Mouse (Mus musculus) MEL (cell line): ENCODE measurements at regions not wholly inside any gene's neighbourhood (a gene's known extent, or its start where the extent isn't known, plus 50 kb on each side); places are given as distances from the start of the nearest gene placed in this dataset.

ENCODE experiments used
- CTCF ChIP-seq, 3 experiments: IDR thresholded peaks in 2 of 3; conservative IDR thresholded peaks in 1 of 3; 2 replicates each; pipeline ENCODE4 v1.5.1; 2011 to 2012; ENCODE audit warnings: low read length in 3 of 3, low read depth in 2 of 3, mild to moderate bottlenecking in 2 of 3, improper control_type of control experiment in 1 of 3, inconsistent platforms in 1 of 3, mixed read lengths in 1 of 3, moderate library complexity in 1 of 3; ENCODE audit not compliant: control insufficient read depth in 1 of 3, insufficient read depth in 1 of 3, poor library complexity in 1 of 3, severe bottlenecking in 1 of 3
- EP300 ChIP-seq, 2 experiments: IDR thresholded peaks; 2 replicates each; pipeline ENCODE4 v1.6.1; 2011; ENCODE audit warnings: improper control_type of control experiment in 2 of 2, low read length in 2 of 2, low read depth in 1 of 2, mild to moderate bottlenecking in 1 of 2
- GATA1 ChIP-seq: IDR thresholded peaks from 2 replicates; pipeline ENCODE4 v1.6.1; 2011; ENCODE audit warnings: low read depth, low read length, improper control_type of control experiment
- KAT2A ChIP-seq: conservative IDR thresholded peaks from 2 replicates; pipeline ENCODE4 v1.6.1; 2012; ENCODE audit warnings: low read depth, low read length, improper control_type of control experiment, inconsistent platforms
- MAX ChIP-seq: IDR thresholded peaks from 2 replicates; pipeline ENCODE4 v1.6.1; 2011; ENCODE audit warnings: low read length, improper control_type of control experiment
- NRF1 ChIP-seq: IDR thresholded peaks from 2 replicates; pipeline ENCODE4 v1.6.1; 2014; ENCODE audit warnings: low read depth, mild to moderate bottlenecking, inconsistent platforms, low read length, improper control_type of control experiment, moderate library complexity; ENCODE audit not compliant: poor library complexity, insufficient read depth, severe bottlenecking
- POLR2A ChIP-seq, 2 experiments: IDR thresholded peaks; 2 replicates each; pipeline ENCODE4 v1.6.1; 2011 to 2012; ENCODE audit warnings: low read length in 2 of 2, mild to moderate bottlenecking in 2 of 2, control low read depth in 1 of 2, improper control_type of control experiment in 1 of 2, low read depth in 1 of 2, moderate library complexity in 1 of 2; ENCODE audit not compliant: control insufficient read depth in 1 of 2, insufficient read depth in 1 of 2, poor library complexity in 1 of 2
- RCOR1 ChIP-seq: IDR thresholded peaks from 2 replicates; pipeline ENCODE4 v1.6.1; 2012; ENCODE audit warnings: low read depth, mild to moderate bottlenecking, inconsistent platforms, low read length, improper control_type of control experiment
- USF1 ChIP-seq: IDR thresholded peaks from 2 replicates; pipeline ENCODE4 v1.6.1; 2014; ENCODE audit warnings: low read depth, mild to moderate bottlenecking, inconsistent platforms, low read length, improper control_type of control experiment, moderate library complexity
- USF2 ChIP-seq, 2 experiments: IDR thresholded peaks; 2 replicates each; pipeline ENCODE4 v1.6.1; 2011 to 2012; ENCODE audit warnings: improper control_type of control experiment in 2 of 2, low read length in 2 of 2, borderline replicate concordance in 1 of 2, inconsistent platforms in 1 of 2, low read depth in 1 of 2, mild to moderate bottlenecking in 1 of 2; ENCODE audit not compliant: insufficient read depth in 1 of 2
- ZKSCAN1 ChIP-seq: IDR thresholded peaks from 2 replicates; pipeline ENCODE4 v1.6.1; 2012; ENCODE audit warnings: low read depth, mild to moderate bottlenecking, inconsistent platforms, low read length, improper control_type of control experiment, moderate library complexity
- ZNF384 ChIP-seq: IDR thresholded peaks from 2 replicates; pipeline ENCODE4 v1.6.1; 2012; ENCODE audit warnings: low read depth, mild to moderate bottlenecking, inconsistent platforms, low read length, improper control_type of control experiment

- no peak for TF ChIP-seq EP300 (IDR thresholded peaks at IDR 0.05; ENCODE audit: low read depth in 1 of 2, low read length in 2 of 2)
- no peak for TF ChIP-seq MAX
- no peak for TF ChIP-seq POLR2A (IDR thresholded peaks at IDR 0.05; ENCODE audit: control insufficient read depth in 1 of 2, insufficient read depth in 1 of 2, low read depth in 1 of 2, low read length in 2 of 2, poor library complexity in 1 of 2)
- no peak for TF ChIP-seq USF2 (IDR thresholded peaks at IDR 0.05; ENCODE audit: borderline replicate concordance in 1 of 2, insufficient read depth in 1 of 2, low read depth in 1 of 2, low read length in 2 of 2)
- TF ChIP-seq RCOR1 = no peak
- TF ChIP-seq USF1 = no peak
- TF ChIP-seq GATA1 = no peak
- TF ChIP-seq CTCF (IDR thresholded peaks at IDR 0.05 in 2 of 3, conservative IDR thresholded peaks at IDR 0.05 in 1 of 3; ENCODE audit: control insufficient read depth in 1 of 3, insufficient read depth in 1 of 3, low read depth in 2 of 3, low read length in 3 of 3, poor library complexity in 1 of 3, severe bottlenecking in 1 of 3) = no peak
- no peak for TF ChIP-seq KAT2A
- no peak for TF ChIP-seq ZKSCAN1
- TF ChIP-seq ZNF384 = no peak
- TF ChIP-seq NRF1 = no peak
These were observed 446.6 kb upstream of the Adgrl2 start for GRCm38 (mm10) chr3:149436944-149437343.
